Mouse (Mus musculus) limb, embryonic 14.5 days (tissue): ENCODE measurements around the gene Gm49366. TPM values are rescaled to one million over a fixed set of nuclear protein-coding genes. Genes with fewer than 3 reads are reported as not detected.
A peak's percentile ranks its signal among the peaks of the same experiment; 100 is the strongest.
"Not testable (repeated sequence)": the region's sequence is repeated elsewhere in the genome, so short reads cannot be mapped to it uniquely, and the experiment has no call there.

Experiments used
- ATAC-seq: fragments of 200-750 bp; cut with Nextera tagmentation; 2 replicates; pipeline ENCODE4 v1.8.0; 2017; ENCODE audit warnings: low read depth, moderate number of reproducible peaks, moderate TSS enrichment; ENCODE audit not compliant: low FRiP score
- DNase-seq: peaks from one replicate; pipeline ENCODE4 v3.0.0-alpha.2; 2015; ENCODE audit warnings: low spot score
- H3K27ac ChIP-seq: fragments of 300-500 bp; sonication (generic); replicated peaks from 2 replicates; pipeline ENCODE4 v1.5.1; 2014; ENCODE audit warnings: low read depth, mild to moderate bottlenecking, low read length, moderate library complexity, mixed read lengths
- H3K27me3 ChIP-seq: fragments of 300-500 bp; sonication (generic); 2 replicates; pipeline ENCODE4 v1.6.1; 2014; ENCODE audit warnings: low read length, mixed read lengths; ENCODE audit not compliant: control insufficient read depth, insufficient read depth
- H3K36me3 ChIP-seq: fragments of 300-500 bp; sonication (generic); 2 replicates; pipeline ENCODE4 v1.6.1; 2014; ENCODE audit warnings: mild to moderate bottlenecking, low read length, moderate library complexity, mixed read lengths; ENCODE audit not compliant: control insufficient read depth, insufficient read depth
- H3K4me1 ChIP-seq: fragments of 300-500 bp; sonication (generic); 2 replicates; pipeline ENCODE4 v1.6.1; 2014; ENCODE audit warnings: antibody characterized with exemption, low read length, mixed read lengths; ENCODE audit not compliant: control insufficient read depth, insufficient read depth
- H3K4me2 ChIP-seq: fragments of 300-500 bp; sonication (generic); replicated peaks from 2 replicates; pipeline ENCODE4 v1.6.1; 2014; ENCODE audit warnings: low read depth, mild to moderate bottlenecking, low read length, moderate library complexity; ENCODE audit not compliant: severe bottlenecking
- H3K4me3 ChIP-seq: fragments of 300-500 bp; sonication (generic); replicated peaks from 2 replicates; pipeline ENCODE4 v1.5.1; 2014; ENCODE audit warnings: low read length
- H3K9ac ChIP-seq: fragments of 300-500 bp; sonication (generic); 2 replicates; pipeline ENCODE4 v1.6.1; 2014; ENCODE audit warnings: mild to moderate bottlenecking, low read depth, low read length, moderate library complexity; ENCODE audit not compliant: severe bottlenecking
- H3K9me3 ChIP-seq: fragments of 300-500 bp; sonication (generic); 2 replicates; pipeline ENCODE4 v1.6.1; 2016; ENCODE audit warnings: low read length; ENCODE audit not compliant: control insufficient read depth
- POLR2A ChIP-seq: fragments of 200-500 bp; IDR thresholded peaks from 2 replicates; pipeline ENCODE4 v1.8.0; 2012; ENCODE audit warnings: inconsistent platforms, mild to moderate bottlenecking, moderate library complexity, borderline replicate concordance; ENCODE audit not compliant: insufficient read depth, insufficient read length; ENCODE audit errors: extremely low read depth
- WGBS: fragments of 180-500 bp; shearing (Covaris S2); extraction: QIAGEN DNeasy Blood & Tissue Kit; methylation state at CpG from one replicate; pipeline ENCODE4 v1.1.7; 2014; 5-methylcytosine and 5-hydroxymethylcytosine counted together
- polyA plus RNA-seq, 2 experiments: library from polyadenylated mRNA; depleted of rRNA in 1 of 2; stranded (reverse) in 1 of 2; unstranded in 1 of 2; fragments of >200 nt; fragmentation: Nextera tagmentation in 1 of 2; extraction: Ambion mirVana in 1 of 2; gene quantifications; 2 replicates each; pipeline versions ENCODE4 v1.2.1 to v1.2.3; 2012 to 2014

The Gm49366 gene
- polyA plus RNA-seq, 2 experiments, result not detected

DNA sequence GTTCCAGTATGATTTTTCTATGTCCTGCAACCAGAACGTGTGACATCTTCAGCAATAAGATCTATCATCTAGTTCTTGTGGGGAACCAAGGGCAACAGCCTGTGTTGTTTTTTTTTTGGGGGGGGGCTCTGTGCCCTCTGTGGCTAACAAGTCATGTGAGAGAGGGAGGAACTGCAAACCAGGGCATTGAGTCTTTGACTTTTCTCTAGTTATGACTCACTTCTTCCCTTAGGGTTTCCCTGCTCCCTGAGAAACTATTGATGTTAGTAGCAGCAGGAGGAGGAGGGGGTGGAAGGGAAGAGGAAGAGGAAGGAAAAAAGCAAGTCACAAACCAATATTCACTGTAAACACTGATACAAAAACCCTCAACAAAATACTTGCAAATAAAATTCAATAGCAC lies 34.9 kb upstream of the Gm49366 start:
- ATAC-seq (no peak), DNase-seq (no peak)
- Histone ChIP-seq H3K27ac (no peak overlapping the region), H3K4me2 (no peak overlapping the region), H3K9ac (no peak overlapping the region), H3K36me3 (no peaks in the 10 kb centered on the region), H3K4me1 (0 out of 2 replicates have a peak, but pooled peaks cover 4% of the 10 kb centered on the region), H3K9me3 (peaks cover 9% of the 10 kb centered on the region), H3K27me3 (no peaks in the 10 kb centered on the region), H3K4me3 (no peak overlapping the region)
- 89% methylated on average over 1 of the region's 1 CpGs for WGBS
- no peak for TF ChIP-seq POLR2A

GRCm38 (mm10) chr12:84008251-84008650 lies 30.5 kb upstream of the Gm49366 start:
- 93% methylated on average over 10 of the region's 12 CpGs for WGBS
- H3K4me1 ChIP-seq, result 0 out of 2 replicates have a peak, but pooled peaks cover 7% of the 10 kb centered on the region
- no peak overlapping the region for H3K27ac ChIP-seq
- H3K4me2 ChIP-seq, result no peak overlapping the region
- no peaks in the 10 kb centered on the region for H3K27me3 ChIP-seq
- no peak overlapping the region for H3K4me3 ChIP-seq
- TF ChIP-seq POLR2A, result no peak
- no peaks in the 10 kb centered on the region for H3K36me3 ChIP-seq
- no peaks in the 10 kb centered on the region for H3K9me3 ChIP-seq
- no peak for DNase-seq
- H3K9ac ChIP-seq, result no peak overlapping the region
- ATAC-seq, result no peak

GRCm38 (mm10) chr12:84008729-84009128 lies 30.0 kb upstream of the Gm49366 start:
- ATAC-seq (no peak), DNase-seq (no peak)
- Histone ChIP-seq H3K27ac (peak overlapping the region; percentile 61), H3K27me3 (no peaks in the 10 kb centered on the region), H3K4me1 (0 out of 2 replicates have a peak, but pooled peaks cover 7% of the 10 kb centered on the region), H3K4me3 (peak overlapping the region; percentile 47), H3K4me2 (peak overlapping the region; percentile 50), H3K9me3 (no peaks in the 10 kb centered on the region), H3K36me3 (no peaks in the 10 kb centered on the region), H3K9ac (peak overlapping the region; percentile 66)
- TF ChIP-seq POLR2A, result no peak
- 72% methylated on average over 8 of the region's 8 CpGs for WGBS

DNA sequence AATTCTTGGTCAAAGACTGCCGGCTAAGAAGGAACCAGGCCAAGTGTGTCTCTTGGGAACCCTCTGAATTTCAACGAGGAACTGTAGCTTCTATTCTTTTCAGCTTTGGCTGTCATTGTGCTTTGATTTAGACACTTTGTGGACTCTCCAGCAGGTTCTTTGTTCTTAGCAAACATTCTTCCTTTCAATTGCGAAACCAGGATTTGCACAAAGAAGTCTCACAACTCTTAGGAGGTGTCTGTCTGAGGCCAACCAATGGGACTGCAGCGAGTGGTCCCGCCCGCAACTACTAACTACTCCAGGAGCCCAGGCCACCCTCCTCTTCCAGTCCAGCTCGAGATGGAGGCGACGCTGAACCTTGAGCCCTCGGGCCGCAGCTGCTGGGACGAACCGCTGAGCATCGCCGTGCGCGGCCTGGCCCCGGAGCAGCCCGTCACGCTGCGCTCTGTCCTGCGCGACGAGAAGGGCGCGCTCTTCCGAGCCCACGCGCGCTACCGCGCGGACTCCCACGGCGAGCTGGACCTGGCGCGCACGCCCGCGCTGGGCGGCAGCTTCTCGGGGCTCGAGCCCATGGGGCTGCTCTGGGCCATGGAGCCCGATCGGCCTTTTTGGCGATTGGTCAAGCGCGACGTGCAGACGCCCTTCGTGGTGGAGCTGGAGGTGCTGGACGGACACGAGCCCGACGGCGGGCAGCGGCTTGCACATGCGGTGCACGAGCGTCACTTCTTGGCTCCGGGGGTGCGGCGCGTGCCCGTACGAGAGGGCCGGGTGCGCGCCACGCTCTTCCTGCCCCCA lies 29.4 kb upstream of the Gm49366 start, which contains the start of gene Acot1:
TSS of gene Acot1 (plus strand) at position 320 of the 795 bp plus-strand sequence.
- not testable (repeated sequence) for H3K36me3 ChIP-seq, H3K4me1 ChIP-seq, H3K27me3 ChIP-seq, H3K9me3 ChIP-seq
- ATAC-seq, result peak; percentile 95
- peak; percentile 49; the same call in 1 of the 2 replicates for TF ChIP-seq POLR2A
- 2% methylated on average over 50 of the region's 70 CpGs for WGBS
- DNase-seq, result peak; percentile 87
- Histone ChIP-seq H3K4me3 (peak within 1 kb of the TSS; percentile 47), H3K4me2 (peak within 1 kb of the TSS; percentile 50), H3K27ac (peak within 1 kb of the TSS; percentile 61), H3K9ac (peak within 1 kb of the TSS; percentile 66)

DNA sequence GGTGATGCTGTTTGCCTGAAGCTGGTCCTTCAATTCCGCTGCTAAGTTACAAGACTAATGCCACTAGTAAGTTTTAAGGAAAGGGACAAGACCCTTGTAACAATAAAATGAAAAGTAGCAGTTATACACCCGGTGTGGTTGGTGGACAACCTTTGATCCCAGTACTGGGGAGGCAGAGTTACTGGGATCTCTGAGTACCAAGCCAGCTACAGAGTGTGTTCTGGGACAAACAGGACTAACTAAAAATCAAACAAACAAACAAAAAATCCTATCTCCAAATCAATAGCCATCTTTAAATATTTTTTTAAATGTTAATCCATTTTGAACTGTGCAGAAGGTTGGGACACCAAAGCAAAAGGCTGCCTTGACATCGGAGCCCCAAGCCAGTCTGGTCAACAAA lies 28.5 kb upstream of the Gm49366 start:
- no peak overlapping the region for H3K27ac ChIP-seq
- TF ChIP-seq POLR2A, result no peak
- H3K27me3 ChIP-seq, result no peaks in the 10 kb centered on the region
- no peak overlapping the region; the same call in 1 of the 2 replicates for H3K9ac ChIP-seq
- peak overlapping the region; percentile 50 for H3K4me2 ChIP-seq
- no peaks in the 10 kb centered on the region for H3K9me3 ChIP-seq
- no peak for DNase-seq
- peaks cover 9% of the 10 kb centered on the region; the same call in 1 of the 2 replicates for H3K36me3 ChIP-seq
- peak overlapping the region; percentile 47 for H3K4me3 ChIP-seq
- 0 out of 2 replicates have a peak, but pooled peaks cover 7% of the 10 kb centered on the region for H3K4me1 ChIP-seq
- WGBS, result 72% methylated on average over 3 of the region's 3 CpGs
- no peak for ATAC-seq
